Mouse (Mus musculus) lung, embryonic 15.5 days (tissue): ENCODE results near the gene Phc3. TPM values are rescaled to one million over a fixed set of nuclear protein-coding genes. Genes with fewer than 3 reads are reported as not detected.

ENCODE experiments used
- ATAC-seq: fragments of 200-750 bp; cut with Nextera tagmentation; 2 replicates; pipeline ENCODE4 v1.8.0; 2017; ENCODE audit warnings: moderate number of reproducible peaks, borderline replicate concordance; ENCODE audit not compliant: low FRiP score, low TSS enrichment; ENCODE audit errors: extremely low read depth
- H3K27ac ChIP-seq: fragments of 300-500 bp; sonication (generic); 2 replicates; pipeline ENCODE4 v1.5.1; 2015; ENCODE audit warnings: moderate library complexity, mild to moderate bottlenecking, inconsistent platforms
- H3K27me3 ChIP-seq: fragments of 300-500 bp; sonication (generic); 2 replicates; pipeline ENCODE4 v1.6.1; 2015; ENCODE audit warnings: inconsistent platforms
- H3K36me3 ChIP-seq: fragments of 300-500 bp; sonication (generic); 2 replicates; pipeline ENCODE4 v1.6.1; 2015; ENCODE audit warnings: inconsistent platforms
- H3K4me1 ChIP-seq: fragments of 300-500 bp; sonication (generic); 2 replicates; pipeline ENCODE4 v1.6.1; 2015; ENCODE audit warnings: inconsistent platforms
- H3K4me2 ChIP-seq: fragments of 300-500 bp; sonication (generic); 2 replicates; pipeline ENCODE4 v1.6.1; 2015; ENCODE audit warnings: inconsistent platforms, mild to moderate bottlenecking, moderate library complexity
- H3K4me3 ChIP-seq: fragments of 300-500 bp; sonication (generic); 2 replicates; pipeline ENCODE4 v1.5.1; 2015; ENCODE audit warnings: mild to moderate bottlenecking, inconsistent platforms
- H3K9ac ChIP-seq: fragments of 300-500 bp; sonication (generic); 2 replicates; pipeline ENCODE4 v1.6.1; 2015; ENCODE audit warnings: inconsistent platforms
- H3K9me3 ChIP-seq: fragments of 300-500 bp; sonication (generic); 2 replicates; pipeline ENCODE4 v1.6.1; 2016; ENCODE audit warnings: inconsistent platforms
- WGBS: fragments of 180-500 bp; shearing (Covaris S2); methylation state at CpG from one replicate; pipeline ENCODE4 v1.1.7; 2015; 5-methylcytosine and 5-hydroxymethylcytosine counted together
- polyA plus RNA-seq: library from polyadenylated mRNA; unstranded; fragments of >200 nt; fragmentation: Nextera tagmentation; extraction: Ambion mirVana; gene quantifications from 2 replicates; pipeline ENCODE4 v1.2.1, GENCODE M21; 2015

Gene Phc3
- polyA plus RNA-seq, 1 experiment from 2014 or later: 7.3 TPM

DNA sequence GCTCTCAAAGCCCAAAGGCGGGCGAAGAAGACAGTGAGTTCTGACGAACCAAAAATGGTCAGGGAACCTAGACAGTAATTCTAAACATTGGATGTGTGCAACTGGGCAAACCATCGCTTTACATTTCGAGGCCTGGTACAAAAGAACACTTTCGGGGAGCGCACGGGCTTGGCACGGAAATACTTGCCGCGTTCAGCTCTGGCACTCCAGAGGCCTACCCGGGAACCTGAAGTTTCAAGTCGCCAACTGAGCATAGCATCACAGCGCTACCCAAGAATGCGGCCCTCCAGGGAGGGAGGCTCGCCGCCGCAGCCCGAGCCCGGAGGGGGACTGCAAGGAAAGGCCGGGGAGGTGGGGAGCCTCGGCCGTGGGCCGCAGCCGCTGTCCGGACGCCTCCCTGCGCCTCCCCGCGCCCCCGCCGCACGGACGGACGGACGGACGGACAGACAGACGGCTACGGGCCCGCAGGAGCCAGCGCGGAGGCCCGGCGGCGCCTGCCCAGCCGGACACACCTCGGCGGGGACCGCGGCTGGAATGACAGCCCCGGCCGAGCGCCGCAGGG, 603 bp downstream of the Phc3 start:
- peaks cover 21% of the 10 kb centered on the region for H3K36me3 ChIP-seq
- peak overlapping the region; percentile 99 for H3K4me3 ChIP-seq
- under 1% methylated on average over 53 of the region's 54 CpGs for WGBS
- no peaks in the 10 kb centered on the region for H3K27me3 ChIP-seq
- H3K4me2 ChIP-seq: peak overlapping the region; percentile 71
- peak overlapping the region; percentile 92 for H3K27ac ChIP-seq
- H3K9ac ChIP-seq: peak overlapping the region; percentile 92
- H3K4me1 ChIP-seq: peaks cover 13% of the 10 kb centered on the region
- peak; percentile 71 for ATAC-seq
- H3K9me3 ChIP-seq: no peaks in the 10 kb centered on the region

DNA sequence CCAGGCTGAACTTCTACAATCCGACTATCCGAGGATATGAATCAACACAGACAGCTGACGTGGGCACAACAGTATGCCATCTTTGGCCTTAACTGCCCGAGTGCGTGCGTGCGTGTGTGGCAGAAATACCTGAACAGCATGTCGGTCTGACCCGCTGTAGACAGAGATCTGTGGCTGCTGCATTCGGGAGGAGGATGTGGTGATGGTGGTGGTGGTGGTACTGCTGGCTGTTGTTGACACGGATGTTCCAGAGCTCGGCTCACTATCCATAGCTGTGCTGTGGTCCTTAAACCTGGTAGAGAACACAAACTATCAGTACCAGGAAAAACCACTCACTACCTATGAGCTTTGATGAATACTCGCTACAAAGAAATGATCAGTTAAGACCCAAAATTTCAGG, 3.6 kb downstream of the Phc3 start:
- peaks cover 42% of the 10 kb centered on the region for H3K36me3 ChIP-seq
- no peak overlapping the region for H3K27ac ChIP-seq
- no peaks in the 10 kb centered on the region for H3K9me3 ChIP-seq
- 92% methylated on average over 13 of the region's 13 CpGs for WGBS
- H3K4me3 ChIP-seq: no peak overlapping the region
- no peak overlapping the region for H3K4me2 ChIP-seq
- no peaks in the 10 kb centered on the region for H3K27me3 ChIP-seq
- ATAC-seq: no peak
- H3K4me1 ChIP-seq: peaks cover 13% of the 10 kb centered on the region
- no peak overlapping the region for H3K9ac ChIP-seq

DNA sequence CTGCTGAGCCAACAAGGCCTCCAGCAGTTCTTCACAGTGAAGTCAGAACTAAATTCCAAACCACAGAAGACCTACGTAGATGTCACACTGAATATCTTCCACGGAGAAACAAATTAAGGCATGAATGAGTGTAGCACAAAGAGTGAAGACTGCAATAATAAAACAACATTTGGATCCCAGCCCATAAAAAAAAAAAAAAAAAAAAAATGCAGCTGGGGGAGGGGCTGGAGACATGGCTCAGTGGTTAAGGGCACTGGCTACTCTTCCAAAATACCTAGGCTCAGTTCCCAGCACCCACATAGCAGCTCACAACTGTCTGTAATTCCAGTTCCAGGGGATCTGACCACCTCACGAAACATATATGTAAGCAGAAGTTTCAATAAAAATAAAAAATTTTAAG, 5.0 kb downstream of the Phc3 start:
- 84% methylated on average over 3 of the region's 3 CpGs for WGBS
- Histone ChIP-seq H3K36me3 (peaks cover 57% of the 10 kb centered on the region), H3K27me3 (no peaks in the 10 kb centered on the region), H3K27ac (no peak overlapping the region), H3K9ac (no peak overlapping the region), H3K4me2 (no peak overlapping the region), H3K4me3 (no peak overlapping the region), H3K4me1 (peaks cover 7% of the 10 kb centered on the region), H3K9me3 (no peaks in the 10 kb centered on the region)
- ATAC-seq: no peak

DNA sequence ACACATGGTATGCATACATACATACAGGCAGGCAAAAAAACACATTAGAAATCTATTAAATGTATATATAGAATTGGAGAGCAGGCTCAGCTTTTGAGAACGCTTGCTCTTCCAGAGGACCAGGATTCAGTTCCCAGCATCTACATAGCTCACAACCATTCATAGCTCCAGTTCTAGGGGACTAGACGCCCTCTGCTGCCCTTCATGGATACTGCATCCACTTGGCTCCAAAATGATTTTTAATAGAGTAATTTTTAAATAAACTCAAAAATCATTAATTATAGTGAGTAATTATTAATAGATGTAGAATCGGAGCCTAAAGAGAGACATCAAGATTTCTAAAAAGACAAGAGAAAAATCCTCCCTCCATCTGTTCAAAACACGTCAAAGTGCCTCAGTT, 6.1 kb downstream of the Phc3 start:
- no peak overlapping the region for H3K4me3 ChIP-seq
- 91% methylated on average over 4 of the region's 4 CpGs for WGBS
- H3K27me3 ChIP-seq: no peaks in the 10 kb centered on the region
- no peak for ATAC-seq
- no peaks in the 10 kb centered on the region for H3K9me3 ChIP-seq
- H3K36me3 ChIP-seq: peaks cover 67% of the 10 kb centered on the region
- no peak overlapping the region for H3K4me2 ChIP-seq
- no peak overlapping the region for H3K9ac ChIP-seq
- H3K27ac ChIP-seq: no peak overlapping the region
- peaks cover 5% of the 10 kb centered on the region for H3K4me1 ChIP-seq

DNA sequence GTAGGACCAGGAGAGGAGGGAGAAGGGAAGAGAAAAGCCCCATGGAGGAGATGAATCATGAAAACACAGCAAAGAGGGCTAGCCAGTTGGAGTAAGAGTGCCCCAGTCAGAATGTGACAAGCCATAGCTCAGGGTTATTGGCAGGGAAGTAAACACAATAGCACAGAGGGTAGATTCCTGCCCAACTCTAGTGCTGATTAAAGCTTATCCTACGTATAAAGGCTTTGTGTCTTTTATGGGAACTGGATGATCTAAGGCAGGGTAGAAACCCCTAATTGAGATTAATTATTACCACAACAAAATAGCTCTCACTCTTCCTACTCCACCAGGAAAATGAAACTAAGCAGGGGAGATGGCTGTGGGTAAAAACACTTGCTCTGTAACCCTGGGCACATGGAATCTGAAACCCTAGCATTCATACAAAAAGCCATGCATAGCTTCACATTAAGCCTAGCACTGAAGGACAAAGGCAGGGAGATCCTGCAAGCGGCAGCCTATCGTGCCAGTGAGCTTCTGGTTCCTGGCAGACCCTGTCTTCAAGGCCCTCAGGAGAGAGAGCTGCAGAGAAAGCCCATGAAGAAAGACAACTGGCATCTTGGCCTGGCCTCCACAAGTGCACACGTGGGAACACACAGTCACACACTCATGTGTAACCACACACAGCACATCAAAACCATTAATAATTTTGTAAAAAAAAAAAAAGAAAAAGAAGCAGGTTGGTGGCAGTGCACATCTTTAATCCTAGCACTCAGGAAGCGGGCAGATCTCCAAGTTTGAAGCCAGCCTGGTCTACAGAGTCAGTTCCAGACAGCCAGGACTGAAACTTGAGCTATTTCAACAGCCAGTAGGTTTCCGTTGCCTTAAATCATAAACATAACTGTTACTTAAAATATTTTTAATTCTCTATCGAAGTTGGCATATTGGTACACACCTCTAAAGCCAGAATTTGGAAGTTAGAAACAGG, 9.1 kb downstream of the Phc3 start:
- Histone ChIP-seq H3K4me1 (no peaks in the 10 kb centered on the region), H3K9me3 (no peaks in the 10 kb centered on the region), H3K4me2 (no peak overlapping the region), H3K27me3 (no peaks in the 10 kb centered on the region), H3K27ac (no peak overlapping the region), H3K9ac (no peak overlapping the region), H3K36me3 (peaks cover 79% of the 10 kb centered on the region), H3K4me3 (no peak overlapping the region)
- WGBS: 60% methylated on average over 7 of the region's 7 CpGs
- no peak for ATAC-seq

DNA sequence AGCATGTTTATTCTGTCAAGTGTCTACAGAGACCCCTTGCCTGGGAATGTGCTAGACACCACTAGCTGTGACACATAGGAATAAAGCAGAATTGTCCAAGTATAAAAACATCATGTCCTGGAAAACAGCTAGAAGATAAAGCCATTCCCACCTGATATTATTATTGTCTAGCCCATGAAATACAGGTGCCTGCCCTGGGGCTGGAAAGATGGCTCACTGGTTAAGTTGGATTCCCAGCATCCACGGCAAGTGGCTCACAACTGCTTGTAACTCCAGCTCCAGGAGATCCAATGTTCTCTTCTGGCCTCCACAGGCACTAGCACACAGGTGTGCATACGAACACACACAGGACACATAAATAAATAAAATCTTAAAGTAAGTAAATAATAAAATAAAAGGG, 10.5 kb downstream of the Phc3 start:
- Histone ChIP-seq H3K9me3 (no peaks in the 10 kb centered on the region), H3K27ac (no peak overlapping the region), H3K4me3 (no peak overlapping the region), H3K4me1 (no peaks in the 10 kb centered on the region), H3K36me3 (peaks cover 78% of the 10 kb centered on the region), H3K27me3 (no peaks in the 10 kb centered on the region), H3K4me2 (no peak overlapping the region), H3K9ac (no peak overlapping the region)
- WGBS: 77% methylated on average over 2 of the region's 2 CpGs
- ATAC-seq: no peak

DNA sequence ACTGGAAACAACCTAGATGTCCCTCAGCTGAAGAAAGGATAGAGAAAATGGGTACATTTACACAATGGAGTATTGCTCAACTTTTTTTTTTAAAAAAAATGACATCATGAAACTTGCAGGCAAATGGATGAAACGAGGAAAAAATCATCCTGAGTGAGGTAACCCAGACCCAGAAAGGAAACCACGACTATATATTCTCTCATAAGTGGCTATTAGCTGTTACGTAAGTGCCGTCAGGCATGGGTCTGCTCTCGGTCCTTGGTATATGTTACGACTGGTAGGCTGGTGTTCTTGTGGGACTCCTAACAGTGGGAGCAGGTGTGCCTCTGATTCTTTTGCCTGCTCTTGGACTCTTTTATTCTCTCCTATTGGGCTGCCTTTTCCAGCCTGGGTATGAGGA, 12.9 kb downstream of the Phc3 start:
- ATAC-seq: no peak
- no peak overlapping the region for H3K9ac ChIP-seq

DNA sequence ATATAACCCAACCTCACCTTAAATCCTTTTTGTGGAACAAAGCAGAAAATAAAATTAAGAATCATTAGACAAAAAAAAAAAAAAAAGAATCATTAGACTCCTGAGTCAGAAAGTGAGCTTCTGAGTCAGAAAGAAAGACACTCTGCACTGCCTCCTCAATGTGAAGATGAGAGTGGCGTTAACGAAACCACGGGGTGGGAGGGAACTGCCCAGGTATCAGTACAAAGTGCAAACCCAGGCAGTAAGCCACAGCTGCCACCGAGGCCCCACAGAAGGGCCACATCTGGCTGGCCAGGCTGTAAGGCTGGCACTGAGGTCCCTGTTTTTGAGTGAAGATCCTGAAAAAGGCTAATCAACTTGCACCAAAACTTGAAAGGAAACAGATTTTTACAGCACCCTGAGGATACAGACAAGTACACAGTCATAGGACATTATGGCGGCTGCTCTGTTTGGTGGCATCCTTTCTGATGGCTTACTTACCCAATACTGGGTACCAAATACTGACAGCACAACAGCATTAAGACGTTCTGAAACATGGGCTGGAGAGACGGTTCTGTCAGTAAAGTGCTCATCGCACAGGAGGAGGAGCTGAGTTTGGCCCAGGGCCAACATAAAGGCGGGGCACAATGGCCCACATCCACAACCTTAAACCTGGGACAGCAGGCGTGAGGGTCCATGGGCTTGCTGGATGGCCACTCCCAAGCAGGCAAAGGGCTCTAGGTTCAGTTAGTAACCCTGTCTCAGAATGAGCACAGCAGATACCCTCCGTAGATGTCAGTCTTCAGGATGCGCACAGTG, 16.7 kb downstream of the Phc3 start:
- Histone ChIP-seq H3K27me3 (no peaks in the 10 kb centered on the region), H3K36me3 (peaks cover 53% of the 10 kb centered on the region), H3K4me2 (no peak overlapping the region), H3K9ac (no peak overlapping the region), H3K9me3 (no peaks in the 10 kb centered on the region), H3K27ac (no peak overlapping the region), H3K4me1 (no peaks in the 10 kb centered on the region), H3K4me3 (no peak overlapping the region)
- ATAC-seq: no peak
- WGBS: 84% methylated on average over 12 of the region's 12 CpGs

More for the DNA sequence above, 12.9 kb downstream of the Phc3 start:
- Histone ChIP-seq H3K27me3 (no peaks in the 10 kb centered on the region), H3K4me3 (no peak overlapping the region), H3K36me3 (peaks cover 69% of the 10 kb centered on the region), H3K4me2 (no peak overlapping the region), H3K27ac (no peak overlapping the region), H3K4me1 (no peaks in the 10 kb centered on the region), H3K9me3 (no peaks in the 10 kb centered on the region)
- 85% methylated on average over 6 of the region's 6 CpGs for WGBS

DNA sequence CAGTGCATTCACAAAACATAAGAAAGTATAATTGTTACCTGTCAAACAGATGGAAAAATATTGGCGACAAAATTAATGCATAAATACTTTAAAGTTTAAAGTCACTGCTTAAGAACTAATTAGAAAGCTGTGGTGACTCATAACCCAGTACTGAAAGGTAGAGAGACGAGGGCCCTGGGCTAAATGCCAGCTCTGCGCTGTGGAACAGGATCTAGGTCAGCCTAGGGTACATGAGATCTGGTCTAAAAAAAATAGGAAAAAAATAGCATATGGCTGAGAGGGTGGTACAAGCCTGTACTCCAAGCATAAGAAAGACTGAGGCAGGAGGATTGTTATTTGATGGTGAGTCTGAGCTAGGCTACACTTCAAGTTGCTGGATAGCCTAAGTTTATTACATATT, 17.6 kb downstream of the Phc3 start:
- Histone ChIP-seq H3K4me3 (no peak overlapping the region), H3K4me2 (no peak overlapping the region), H3K9me3 (no peaks in the 10 kb centered on the region), H3K4me1 (no peaks in the 10 kb centered on the region), H3K27ac (no peak overlapping the region), H3K36me3 (peaks cover 55% of the 10 kb centered on the region), H3K27me3 (no peaks in the 10 kb centered on the region), H3K9ac (no peak overlapping the region)
- WGBS: 81% methylated on average over 3 of the region's 3 CpGs
- ATAC-seq: no peak

DNA sequence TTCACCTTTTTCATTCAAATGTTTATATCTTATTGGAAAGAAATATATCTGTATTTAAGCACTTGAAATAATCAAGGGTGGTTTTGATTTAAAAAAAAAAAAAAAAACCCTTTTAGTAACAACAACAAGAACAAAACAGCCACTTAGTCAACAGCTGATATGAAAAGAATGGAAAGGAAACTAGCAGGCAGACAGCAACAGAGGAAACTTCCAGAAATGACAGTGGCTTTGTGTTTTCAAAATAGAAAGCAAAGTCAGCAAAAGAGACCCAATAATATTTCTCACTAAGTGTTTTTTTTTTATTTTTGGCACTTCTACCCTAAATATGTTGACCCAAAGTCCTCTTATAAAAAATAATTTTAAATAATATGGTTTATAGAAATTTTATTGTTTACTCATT, 34.8 kb downstream of the Phc3 start:
- Histone ChIP-seq H3K27me3 (no peaks in the 10 kb centered on the region), H3K9me3 (no peaks in the 10 kb centered on the region), H3K4me2 (no peak overlapping the region), H3K36me3 (peaks cover 46% of the 10 kb centered on the region), H3K4me3 (no peak overlapping the region), H3K27ac (no peak overlapping the region), H3K4me1 (no peaks in the 10 kb centered on the region), H3K9ac (no peak overlapping the region)
- no peak for ATAC-seq

DNA sequence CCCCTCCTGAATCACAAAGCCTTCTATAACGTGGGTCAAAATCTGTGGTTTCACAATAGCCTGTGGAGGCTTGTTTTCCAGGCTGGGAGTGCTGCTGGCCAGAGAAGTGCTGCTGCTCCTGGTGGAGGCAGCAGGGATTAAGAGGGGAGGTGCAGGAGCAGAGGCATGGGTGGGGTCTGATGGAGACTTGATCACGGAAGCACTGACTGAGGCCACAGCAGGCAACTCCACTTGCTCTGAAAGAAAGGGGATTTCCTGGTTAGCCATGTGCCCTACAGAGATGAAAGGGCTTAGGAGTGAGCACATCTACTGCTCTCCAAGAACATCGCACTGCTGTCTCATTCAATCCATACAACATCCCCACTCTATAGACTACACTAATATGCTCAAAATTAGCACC, 39.4 kb downstream of the Phc3 start:
- Histone ChIP-seq H3K36me3 (peaks cover 38% of the 10 kb centered on the region), H3K9me3 (no peaks in the 10 kb centered on the region), H3K27ac (no peak overlapping the region), H3K4me3 (no peak overlapping the region), H3K4me1 (no peaks in the 10 kb centered on the region), H3K9ac (no peak overlapping the region), H3K4me2 (no peak overlapping the region), H3K27me3 (no peaks in the 10 kb centered on the region)
- no peak for ATAC-seq
- 53% methylated on average over 3 of the region's 3 CpGs for WGBS

DNA sequence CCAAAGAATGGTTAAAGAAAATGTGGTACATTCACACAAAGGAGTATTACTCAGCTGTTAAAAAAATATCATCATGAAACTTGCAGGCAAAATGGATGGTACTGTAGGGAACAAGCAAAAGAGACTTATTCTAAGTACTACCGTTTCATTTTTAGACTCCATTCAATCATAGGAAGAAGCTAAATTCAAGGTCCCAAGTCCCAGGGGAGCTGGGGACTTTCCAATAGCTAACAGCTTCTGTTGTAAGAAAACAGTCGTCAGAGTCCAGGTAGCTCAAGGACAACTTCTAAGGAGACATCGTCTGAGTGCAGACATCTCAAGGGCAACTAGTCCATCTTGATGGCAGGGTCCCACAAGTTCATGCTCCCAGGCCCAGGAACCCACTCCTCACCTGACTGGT, 41.6 kb downstream of the Phc3 start:
- 95% methylated on average over 3 of the region's 3 CpGs for WGBS
- H3K36me3 ChIP-seq: peaks cover 37% of the 10 kb centered on the region

More for the DNA sequence above, 41.6 kb downstream of the Phc3 start:
- ATAC-seq: no peak
- Histone ChIP-seq H3K27me3 (no peaks in the 10 kb centered on the region), H3K9ac (no peak overlapping the region), H3K27ac (no peak overlapping the region), H3K9me3 (no peaks in the 10 kb centered on the region), H3K4me2 (no peak overlapping the region), H3K4me1 (no peaks in the 10 kb centered on the region), H3K4me3 (no peak overlapping the region)
